ENCODE assay signal across 12 mouse cellular contexts in the genomic region with DNA sequence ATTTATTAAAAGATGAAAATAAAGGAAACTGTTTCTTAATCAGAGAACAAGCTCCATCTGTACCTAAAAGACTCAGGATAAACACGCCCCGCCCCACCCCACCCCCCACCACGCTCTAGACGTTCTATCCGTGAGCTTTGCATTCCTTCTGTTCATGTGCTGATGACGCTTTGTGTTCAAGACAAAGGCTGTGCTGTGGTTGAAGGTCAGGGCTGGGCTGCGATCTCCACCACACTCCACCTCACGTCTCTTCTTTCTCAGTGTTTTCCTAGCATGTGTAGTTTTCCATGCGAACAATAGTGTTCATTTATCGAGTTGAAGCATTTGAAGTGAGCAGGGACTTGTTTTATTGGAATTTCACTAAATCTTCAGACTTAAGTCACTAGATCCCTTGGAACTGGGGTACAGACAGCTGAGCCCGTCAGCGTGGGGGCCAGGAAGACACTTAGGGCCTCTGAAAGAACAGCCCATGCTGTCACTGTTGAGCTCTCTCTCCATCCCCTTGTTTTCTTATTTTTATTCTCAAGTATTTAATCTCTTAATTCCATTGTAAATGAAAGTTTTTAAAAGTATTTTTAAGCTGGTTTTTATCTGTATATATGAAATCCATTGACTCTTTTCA.
DNase-seq lines count a peak whose midpoint lies in the region; ATAC-seq lines count a peak whose summit lies in the region.
"Had no signal": no experiment of that assay in that cellular context is flagged by ENCODE, and none has a peak within 500 bp of the region (broad histone marks: within the 10 kb centered on the region; RNA-seq: fewer than 3 reads in every experiment).

No protein-coding gene starts in this region.

- no peaks in the 10 kb centered on the region for H3K27me3 ChIP-seq in heart, embryonic 12.5 days (replicated peaks)
- H3K27me3 ChIP-seq in embryonic facial prominence, embryonic 14.5 days (replicated peaks; ENCODE audit: control insufficient read depth, insufficient read depth, low read length) = no peaks in the 10 kb centered on the region
- no peaks in the 10 kb centered on the region for H3K27me3 ChIP-seq in limb, embryonic 10.5 days (ENCODE audit: low read depth, poor library complexity, severe bottlenecking)
- H3K27me3 ChIP-seq in neural tube, embryonic 15.5 days (replicated peaks) = no peaks in the 10 kb centered on the region
- H3K27me3 ChIP-seq: liver, embryonic 12.5 days had no signal

- DNase-seq in heart, adult 9 months (ENCODE audit: low spot score in 2 of 2) = no peak
- peak; percentile 47 for DNase-seq in embryonic facial prominence, embryonic 14.5 days (ENCODE audit: low spot score)
- DNase-seq in limb, embryonic 10.5 days (ENCODE audit: low spot score) = peak; percentile 31
- DNase-seq in right cerebral cortex, adult 18-20 months = no peak
- no peak for DNase-seq in lung, postnatal 25 days (ENCODE audit: low spot score)
- DNase-seq: cerebellum, adult 9-10 months; gastrocnemius, adult 2 months; kidney, adult 9 months had no signal

- no peak for ATAC-seq in heart, embryonic 12.5 days (ENCODE audit: insufficient number of reproducible peaks, low FRiP score)
- ATAC-seq in embryonic facial prominence, embryonic 14.5 days (ENCODE audit: low read depth) = peak; percentile 82
- no peak for ATAC-seq in neural tube, embryonic 15.5 days (ENCODE audit: low FRiP score)
- no peak for ATAC-seq in erythroblast, adult 5-6 weeks (replicated peaks; ENCODE audit: low FRiP score, poor library complexity, severe bottlenecking)
- ATAC-seq: liver, embryonic 12.5 days had no signal

- H3K4me2 ChIP-seq in heart, embryonic 12.5 days = peak overlapping the region; percentile 38; the same call in 1 of the 2 replicates
- H3K4me2 ChIP-seq in embryonic facial prominence, embryonic 14.5 days (ENCODE audit: low read depth, low read length) = peak overlapping the region; percentile 33
- peak overlapping the region; percentile 37 for H3K4me2 ChIP-seq in neural tube, embryonic 15.5 days
- H3K4me2 ChIP-seq: liver, embryonic 12.5 days had no signal

- WGBS in heart, embryonic 12.5 days = 24% methylated on average over 12 of the region's 12 CpGs
- 11% methylated on average over 12 of the region's 12 CpGs for WGBS in embryonic facial prominence, embryonic 14.5 days
- 36% methylated on average over 12 of the region's 12 CpGs for WGBS in limb, embryonic 10.5 days
- 4% methylated on average over 12 of the region's 12 CpGs for WGBS in neural tube, embryonic 15.5 days

- H3K36me3 ChIP-seq in heart, embryonic 12.5 days = no peaks in the 10 kb centered on the region
- H3K36me3 ChIP-seq in embryonic facial prominence, embryonic 14.5 days (ENCODE audit: control insufficient read depth, insufficient read depth, low read length) = no peaks in the 10 kb centered on the region
- H3K36me3 ChIP-seq in limb, embryonic 10.5 days = no peaks in the 10 kb centered on the region
- H3K36me3 ChIP-seq in neural tube, embryonic 15.5 days = no peaks in the 10 kb centered on the region
- H3K36me3 ChIP-seq: liver, embryonic 12.5 days had no signal

- no peaks in the 10 kb centered on the region for H3K9me3 ChIP-seq in heart, embryonic 12.5 days (replicated peaks)
- no peaks in the 10 kb centered on the region for H3K9me3 ChIP-seq in embryonic facial prominence, embryonic 14.5 days (ENCODE audit: control insufficient read depth, low read length)
- H3K9me3 ChIP-seq in limb, embryonic 10.5 days (replicated peaks) = no peaks in the 10 kb centered on the region
- H3K9me3 ChIP-seq in neural tube, embryonic 15.5 days (replicated peaks) = no peaks in the 10 kb centered on the region
- H3K9me3 ChIP-seq: liver, embryonic 12.5 days had no signal

- no peak overlapping the region for H3K4me3 ChIP-seq in heart, embryonic 12.5 days
- no peak overlapping the region for H3K4me3 ChIP-seq in embryonic facial prominence, embryonic 14.5 days (ENCODE audit: low read depth, low read length)
- H3K4me3 ChIP-seq in limb, embryonic 10.5 days = no peak overlapping the region
- H3K4me3 ChIP-seq in neural tube, embryonic 15.5 days (replicated peaks) = no peak overlapping the region
- H3K4me3 ChIP-seq: gastrocnemius, adult 2 months; liver, embryonic 12.5 days had no signal

- no peak overlapping the region for H3K27ac ChIP-seq in heart, embryonic 12.5 days (ENCODE audit: poor library complexity, severe bottlenecking)
- H3K27ac ChIP-seq in embryonic facial prominence, embryonic 14.5 days (replicated peaks; ENCODE audit: low read depth, low read length) = no peak overlapping the region
- H3K27ac ChIP-seq in limb, embryonic 10.5 days = no peak overlapping the region
- no peak overlapping the region for H3K27ac ChIP-seq in neural tube, embryonic 15.5 days (replicated peaks)
- H3K27ac ChIP-seq: gastrocnemius, adult 2 months; liver, embryonic 12.5 days had no signal

- H3K9ac ChIP-seq in heart, embryonic 12.5 days = no peak overlapping the region
- H3K9ac ChIP-seq in embryonic facial prominence, embryonic 14.5 days (ENCODE audit: low read depth, low read length) = no peak overlapping the region
- H3K9ac ChIP-seq in neural tube, embryonic 15.5 days (replicated peaks) = no peak overlapping the region
- H3K9ac ChIP-seq: liver, embryonic 12.5 days had no signal

- H3K4me1 ChIP-seq in heart, embryonic 12.5 days (replicated peaks) = 0 out of 2 replicates have a peak, but pooled peaks cover 4% of the 10 kb centered on the region
- no peaks in the 10 kb centered on the region for H3K4me1 ChIP-seq in embryonic facial prominence, embryonic 14.5 days (ENCODE audit: control insufficient read depth, insufficient read depth, low read length)
- H3K4me1 ChIP-seq in limb, embryonic 10.5 days = no peaks in the 10 kb centered on the region
- no peaks in the 10 kb centered on the region for H3K4me1 ChIP-seq in neural tube, embryonic 15.5 days
- H3K4me1 ChIP-seq: liver, embryonic 12.5 days had no signal

Comparison
In these comparisons a context has a peak if more than half of its experiments do, and no peak if none do; other contexts are left out.
1. DNase-seq: peak in embryonic facial prominence, embryonic 14.5 days (single experiment) and limb, embryonic 10.5 days (single experiment); none in heart, adult 9 months (0 of 2), right cerebral cortex, adult 18-20 months (single experiment) and lung, postnatal 25 days (single experiment).
2. Peak in every context shown above with its lines, with median percentiles within 50 percentile points of each other: H3K4me2 ChIP-seq.